Mouse (Mus musculus) C2C12 (cell line): ENCODE results near the gene Col16a1.

Experiments
- CEBPB ChIP-seq: IDR thresholded peaks from one replicate; pipeline ENCODE4 v1.6.1; 2011; ENCODE audit warnings: low read depth, mild to moderate bottlenecking, control low read depth, moderate library complexity
- CTCF ChIP-seq: IDR thresholded peaks from one replicate; pipeline ENCODE4 v1.5.1; 2011; ENCODE audit not compliant: control insufficient read depth, insufficient read depth, insufficient read length
- FOSL1 ChIP-seq: IDR thresholded peaks from one replicate; pipeline ENCODE4 v1.8.0; 2011; ENCODE audit warnings: mild to moderate bottlenecking, low read length; ENCODE audit not compliant: poor library complexity, insufficient read depth, severe bottlenecking
- MAX ChIP-seq: IDR thresholded peaks from one replicate; pipeline ENCODE4 v1.6.1; 2011; ENCODE audit warnings: mild to moderate bottlenecking, control low read depth
- MYOD1 ChIP-seq: IDR thresholded peaks from one replicate; pipeline ENCODE4 v1.6.1; 2011; ENCODE audit warnings: low read depth; ENCODE audit not compliant: control insufficient read depth, insufficient read length
- MYOG ChIP-seq: IDR thresholded peaks from one replicate; pipeline ENCODE4 v1.6.1; 2011; ENCODE audit not compliant: control insufficient read depth, insufficient read length; ENCODE audit errors: extremely low read depth
- USF1 ChIP-seq: IDR thresholded peaks from one replicate; pipeline ENCODE4 v1.6.1; 2011; ENCODE audit warnings: low read depth, mild to moderate bottlenecking, control low read depth, moderate library complexity

DNA sequence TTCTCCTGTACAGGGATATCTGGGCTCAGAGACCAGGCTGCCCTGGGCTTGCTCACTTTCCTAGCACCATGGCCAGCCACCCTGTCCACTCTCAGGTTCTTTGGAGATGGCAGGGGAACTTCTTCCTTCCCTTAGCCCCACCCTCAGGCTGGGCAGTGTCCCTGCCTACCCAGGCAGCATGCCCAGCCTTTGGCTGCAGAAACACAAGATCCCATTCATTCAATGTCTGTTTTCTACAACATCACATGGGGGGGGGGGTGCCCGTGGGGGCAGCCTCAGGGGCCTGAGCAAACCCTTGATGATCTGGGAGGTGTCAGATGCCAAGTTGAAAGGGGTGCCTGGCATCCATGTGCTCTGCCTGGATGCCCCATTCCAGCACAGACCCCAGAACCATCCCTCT is 7.1 kb downstream of the Col16a1 start:
- no peak for TF ChIP-seq CTCF
- TF ChIP-seq MAX: no peak
- TF ChIP-seq USF1: no peak
- TF ChIP-seq MYOG: no peak
- no peak for TF ChIP-seq FOSL1
- TF ChIP-seq CEBPB: no peak
- TF ChIP-seq MYOD1: no peak
